Mouse (Mus musculus): ENCODE measurements at regions not wholly inside any gene's neighbourhood (a gene's known extent, or its start where the extent isn't known, plus 50 kb on each side); places are given as distances from the start of the nearest gene placed in this dataset.

GRCm38 (mm10) chr12:112415926-112416473 is 73.2 kb upstream of the A530016L24Rik start:
- Histone ChIP-seq H3K27ac (ENCODE audit: insufficient read depth, low read depth, low read length, poor library complexity, severe bottlenecking) (no peak overlapping the region), H3K9ac (ENCODE audit: insufficient read depth, low read depth, low read length, poor library complexity, severe bottlenecking) (no peak overlapping the region), H3K4me3 (ENCODE audit: insufficient read depth in 1 of 2, low read depth in 1 of 2, low read length in 2 of 2, poor library complexity in 1 of 2, severe bottlenecking in 1 of 2) (no peak overlapping the region), H3K4me1 (ENCODE audit: control insufficient read depth in 2 of 2, insufficient read depth in 2 of 2, low read length in 2 of 2, poor library complexity in 1 of 2) (no peaks in the 10 kb centered on the region), H3K9me3 (ENCODE audit: control insufficient read depth, insufficient read depth, low read depth, low read length) (no peaks in the 10 kb centered on the region), H3K36me3 (ENCODE audit: control insufficient read depth, insufficient read depth, low read length, poor library complexity, severe bottlenecking) (no peaks in the 10 kb centered on the region)
- TF ChIP-seq CHD2 (IDR thresholded peaks at IDR 0.05; ENCODE audit: low read depth, low read length) (no peak), MAFK (IDR thresholded peaks at IDR 0.05; ENCODE audit: insufficient read depth, low read depth, low read length) (no peak), ZC3H11A (IDR thresholded peaks at IDR 0.05; ENCODE audit: borderline replicate concordance, low read depth, low read length) (no peak), ZNF384 (IDR thresholded peaks at IDR 0.05; ENCODE audit: low read depth, low read length) (no peak)
- no peak for DNase-seq (ENCODE audit: low read depth, low spot score)
- in situ Hi-C loops (cut with MboI; ENCODE audit: low sequenced_read_pairs in 2 of 2, unreplicated experiment in 2 of 2), result no loop called here

DNA sequence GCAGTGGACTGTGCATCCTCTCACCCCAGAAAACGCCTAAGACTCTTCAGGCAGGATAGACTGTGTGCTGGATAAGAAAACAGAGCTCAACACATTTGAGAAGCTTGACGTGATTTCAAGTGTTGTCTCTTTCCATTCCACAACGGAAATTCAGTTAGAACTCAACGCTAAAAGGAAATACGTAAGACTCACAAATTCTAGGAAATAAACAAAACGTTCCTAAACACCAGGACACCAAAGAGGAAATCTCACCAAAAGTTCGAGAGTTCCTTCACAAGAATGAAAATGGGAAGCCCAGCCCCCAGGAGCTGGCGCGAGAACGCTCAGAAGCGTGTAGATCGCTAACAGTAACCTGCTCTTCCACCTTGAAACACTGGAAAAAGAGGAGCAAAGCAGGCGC is 72.7 kb upstream of the A530016L24Rik start:
- no peak for DNase-seq (ENCODE audit: low read depth, low spot score)
- Histone ChIP-seq H3K9me3 (ENCODE audit: control insufficient read depth, insufficient read depth, low read depth, low read length) (no peaks in the 10 kb centered on the region), H3K4me3 (ENCODE audit: insufficient read depth in 1 of 2, low read depth in 1 of 2, low read length in 2 of 2, poor library complexity in 1 of 2, severe bottlenecking in 1 of 2) (no peak overlapping the region), H3K9ac (ENCODE audit: insufficient read depth, low read depth, low read length, poor library complexity, severe bottlenecking) (no peak overlapping the region), H3K27ac (ENCODE audit: insufficient read depth, low read depth, low read length, poor library complexity, severe bottlenecking) (no peak overlapping the region), H3K36me3 (ENCODE audit: control insufficient read depth, insufficient read depth, low read length, poor library complexity, severe bottlenecking) (no peaks in the 10 kb centered on the region), H3K4me1 (ENCODE audit: control insufficient read depth in 2 of 2, insufficient read depth in 2 of 2, low read length in 2 of 2, poor library complexity in 1 of 2) (no peaks in the 10 kb centered on the region)
- in situ Hi-C loops (cut with MboI; ENCODE audit: low sequenced_read_pairs in 2 of 2, unreplicated experiment in 2 of 2), result no loop called here
- TF ChIP-seq ZNF384 (IDR thresholded peaks at IDR 0.05; ENCODE audit: low read depth, low read length) (no peak), CHD2 (IDR thresholded peaks at IDR 0.05; ENCODE audit: low read depth, low read length) (no peak), HCFC1 (IDR thresholded peaks at IDR 0.05; ENCODE audit: borderline replicate concordance, insufficient read depth, low read length) (no peak), ZC3H11A (IDR thresholded peaks at IDR 0.05; ENCODE audit: borderline replicate concordance, low read depth, low read length) (no peak), MAFK (IDR thresholded peaks at IDR 0.05; ENCODE audit: insufficient read depth, low read depth, low read length) (no peak)

DNA sequence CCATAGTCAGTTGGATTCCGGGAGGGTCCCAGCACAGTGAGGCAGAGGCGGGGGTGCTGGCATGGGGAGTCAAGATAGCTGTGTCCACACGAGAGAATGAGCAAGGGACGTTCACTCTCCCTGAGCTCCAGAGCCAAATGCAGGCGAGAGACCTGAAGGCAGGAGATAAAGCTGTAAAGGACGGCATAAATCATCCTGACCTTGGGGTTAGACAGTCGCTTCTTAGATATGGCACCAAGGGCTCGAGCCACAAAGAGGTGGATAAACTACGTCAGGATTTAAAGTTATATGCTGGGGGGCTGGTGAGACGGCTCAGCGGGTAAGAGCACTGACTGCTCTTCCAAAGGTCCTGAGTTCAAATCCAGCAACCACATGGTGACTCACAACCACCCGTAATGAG is 70.6 kb upstream of the A530016L24Rik start:
- TF ChIP-seq ZC3H11A (IDR thresholded peaks at IDR 0.05; ENCODE audit: borderline replicate concordance, low read depth, low read length) (no peak), ZNF384 (IDR thresholded peaks at IDR 0.05; ENCODE audit: low read depth, low read length) (no peak), CHD2 (IDR thresholded peaks at IDR 0.05; ENCODE audit: low read depth, low read length) (no peak), HCFC1 (IDR thresholded peaks at IDR 0.05; ENCODE audit: borderline replicate concordance, insufficient read depth, low read length) (no peak), MAFK (IDR thresholded peaks at IDR 0.05; ENCODE audit: insufficient read depth, low read depth, low read length) (no peak)
- no peak overlapping the region for H3K9ac ChIP-seq (ENCODE audit: insufficient read depth, low read depth, low read length, poor library complexity, severe bottlenecking)
- no peaks in the 10 kb centered on the region for H3K4me1 ChIP-seq (ENCODE audit: control insufficient read depth in 2 of 2, insufficient read depth in 2 of 2, low read length in 2 of 2, poor library complexity in 1 of 2)
- no peaks in the 10 kb centered on the region for H3K36me3 ChIP-seq (ENCODE audit: control insufficient read depth, insufficient read depth, low read length, poor library complexity, severe bottlenecking)
- H3K27ac ChIP-seq (ENCODE audit: insufficient read depth, low read depth, low read length, poor library complexity, severe bottlenecking), result no peak overlapping the region
- DNase-seq (ENCODE audit: low read depth, low spot score), result no peak
- no peak overlapping the region for H3K4me3 ChIP-seq (ENCODE audit: insufficient read depth in 1 of 2, low read depth in 1 of 2, low read length in 2 of 2, poor library complexity in 1 of 2, severe bottlenecking in 1 of 2)
- no peaks in the 10 kb centered on the region for H3K9me3 ChIP-seq (ENCODE audit: control insufficient read depth, insufficient read depth, low read depth, low read length)
- in situ Hi-C loops (cut with MboI; ENCODE audit: low sequenced_read_pairs in 2 of 2, unreplicated experiment in 2 of 2), result no loop called here

GRCm38 (mm10) chr12:112422177-112422576 is 67.1 kb upstream of the A530016L24Rik start:
- no peak for TF ChIP-seq HCFC1 (IDR thresholded peaks at IDR 0.05; ENCODE audit: borderline replicate concordance, insufficient read depth, low read length)
- TF ChIP-seq ZNF384 (IDR thresholded peaks at IDR 0.05; ENCODE audit: low read depth, low read length), result no peak
- TF ChIP-seq ZC3H11A (IDR thresholded peaks at IDR 0.05; ENCODE audit: borderline replicate concordance, low read depth, low read length), result no peak
- TF ChIP-seq CHD2 (IDR thresholded peaks at IDR 0.05; ENCODE audit: low read depth, low read length), result no peak
- TF ChIP-seq MAFK (IDR thresholded peaks at IDR 0.05; ENCODE audit: insufficient read depth, low read depth, low read length), result no peak
- Histone ChIP-seq H3K27ac (ENCODE audit: insufficient read depth, low read depth, low read length, poor library complexity, severe bottlenecking) (no peak overlapping the region), H3K9me3 (ENCODE audit: control insufficient read depth, insufficient read depth, low read depth, low read length) (no peaks in the 10 kb centered on the region), H3K9ac (ENCODE audit: insufficient read depth, low read depth, low read length, poor library complexity, severe bottlenecking) (no peak overlapping the region), H3K4me3 (ENCODE audit: insufficient read depth in 1 of 2, low read depth in 1 of 2, low read length in 2 of 2, poor library complexity in 1 of 2, severe bottlenecking in 1 of 2) (no peak overlapping the region), H3K4me1 (ENCODE audit: control insufficient read depth in 2 of 2, insufficient read depth in 2 of 2, low read length in 2 of 2, poor library complexity in 1 of 2) (no peaks in the 10 kb centered on the region), H3K36me3 (ENCODE audit: control insufficient read depth, insufficient read depth, low read length, poor library complexity, severe bottlenecking) (no peaks in the 10 kb centered on the region)
- DNase-seq (ENCODE audit: low read depth, low spot score), result no peak
- in situ Hi-C loops (cut with MboI; ENCODE audit: low sequenced_read_pairs in 2 of 2, unreplicated experiment in 2 of 2), result no loop called here

- Histone ChIP-seq H3K9me3 (ENCODE audit: control insufficient read depth, insufficient read depth, low read depth, low read length) (no peaks in the 10 kb centered on the region), H3K27ac (ENCODE audit: insufficient read depth, low read depth, low read length, poor library complexity, severe bottlenecking) (no peak overlapping the region), H3K4me1 (ENCODE audit: control insufficient read depth in 2 of 2, insufficient read depth in 2 of 2, low read length in 2 of 2, poor library complexity in 1 of 2) (no peaks in the 10 kb centered on the region), H3K9ac (ENCODE audit: insufficient read depth, low read depth, low read length, poor library complexity, severe bottlenecking) (no peak overlapping the region), H3K36me3 (ENCODE audit: control insufficient read depth, insufficient read depth, low read length, poor library complexity, severe bottlenecking) (no peaks in the 10 kb centered on the region), H3K4me3 (ENCODE audit: insufficient read depth in 1 of 2, low read depth in 1 of 2, low read length in 2 of 2, poor library complexity in 1 of 2, severe bottlenecking in 1 of 2) (no peak overlapping the region)
- in situ Hi-C loops (cut with MboI; ENCODE audit: low sequenced_read_pairs in 2 of 2, unreplicated experiment in 2 of 2), result no loop called here
- DNase-seq (ENCODE audit: low read depth, low spot score), result no peak
- TF ChIP-seq ZNF384 (IDR thresholded peaks at IDR 0.05; ENCODE audit: low read depth, low read length), result no peak
- TF ChIP-seq HCFC1 (IDR thresholded peaks at IDR 0.05; ENCODE audit: borderline replicate concordance, insufficient read depth, low read length), result no peak
- no peak for TF ChIP-seq MAFK (IDR thresholded peaks at IDR 0.05; ENCODE audit: insufficient read depth, low read depth, low read length)
Measured at GRCm38 (mm10) chr12:112424150-112424549, 65.1 kb upstream of the A530016L24Rik start.

All from ES-E14 (cell line).